Mouse (Mus musculus) right cerebral cortex, postnatal 14 days (tissue): Measurements from ENCODE around the gene Ldlrap1.
A peak's percentile ranks its signal among the peaks of the same experiment; 100 is the strongest.

Experiments used
- DNase-seq: peaks from one replicate; pipeline ENCODE4 v3.0.0; 2022

Gene Ldlrap1

GRCm38 (mm10) chr4:134703835-134704546, 63.8 kb downstream of the Ldlrap1 start, which contains the start of gene Man1c1:
Man1c1 (minus strand) TSS chr4:134704290.
- peak; percentile 99 for DNase-seq

- DNase-seq: peak; percentile 31
Measured at GRCm38 (mm10) chr4:134702981-134703834, 64.6 kb downstream of the Ldlrap1 start.

GRCm38 (mm10) chr4:134701934-134702333, 65.9 kb downstream of the Ldlrap1 start:
- DNase-seq: peak; percentile 74

GRCm38 (mm10) chr4:134700911-134701310, 66.9 kb downstream of the Ldlrap1 start:
- no peak for DNase-seq

- no peak for DNase-seq
Measured at GRCm38 (mm10) chr4:134693202-134693940, 74.5 kb downstream of the Ldlrap1 start.

GRCm38 (mm10) chr4:134692388-134692787, 75.4 kb downstream of the Ldlrap1 start:
- DNase-seq: no peak
